Mouse (Mus musculus) kidney, postnatal 25 days (tissue): ENCODE results near the gene Slc12a9.

ENCODE experiments used
- DNase-seq, 2 experiments: peaks; one replicate each; pipeline ENCODE4 v3.0.0; 2021; ENCODE audit warnings: mixed read lengths in 2 of 2

The Slc12a9 gene

DNA sequence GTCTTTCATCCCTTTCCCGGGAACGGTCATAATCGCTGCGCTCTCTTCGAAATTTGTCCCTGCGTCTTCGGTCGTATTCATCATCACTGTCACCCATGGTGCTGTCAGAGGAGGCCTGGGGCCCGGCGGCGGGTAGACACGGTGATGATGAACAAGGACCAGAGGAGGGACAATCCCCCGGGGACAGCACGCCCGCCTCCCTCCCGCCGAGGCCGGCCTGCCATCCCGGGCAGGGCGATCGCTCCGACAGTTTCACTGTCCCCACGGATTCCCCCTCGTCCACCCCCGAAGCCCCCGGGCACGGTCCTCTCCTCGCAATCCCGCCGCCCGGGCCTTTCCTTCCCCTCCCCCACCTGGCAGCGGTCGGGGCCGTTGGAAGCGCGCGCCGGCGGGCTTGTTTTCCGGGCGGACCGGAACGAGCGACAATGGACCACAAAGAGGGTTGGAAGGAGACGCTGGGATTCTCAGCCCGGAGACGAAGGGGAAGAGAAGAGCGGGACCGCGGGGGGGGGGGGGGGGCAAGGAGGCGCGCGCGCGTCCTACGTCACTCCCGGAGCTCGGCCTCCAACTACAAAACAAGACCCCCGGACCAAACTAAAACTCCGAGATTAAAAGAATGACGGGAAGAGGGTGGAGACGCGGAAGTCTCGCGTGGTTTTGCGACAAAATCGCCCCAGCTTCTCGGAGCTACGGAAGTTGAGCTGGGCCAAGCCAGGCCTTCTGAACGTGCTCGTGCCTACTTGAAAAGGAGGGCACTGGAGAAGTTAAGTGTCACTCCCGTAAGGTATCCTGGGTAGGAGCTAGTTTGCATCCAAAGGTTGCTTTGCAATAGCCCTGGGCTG is 26.1 kb downstream of the Slc12a9 start, which contains the start of gene Srrt:
Srrt (minus strand) TSS at position 604 of the 842 bp plus-strand sequence.
- DNase-seq: peak; percentile 93 to 96

DNA sequence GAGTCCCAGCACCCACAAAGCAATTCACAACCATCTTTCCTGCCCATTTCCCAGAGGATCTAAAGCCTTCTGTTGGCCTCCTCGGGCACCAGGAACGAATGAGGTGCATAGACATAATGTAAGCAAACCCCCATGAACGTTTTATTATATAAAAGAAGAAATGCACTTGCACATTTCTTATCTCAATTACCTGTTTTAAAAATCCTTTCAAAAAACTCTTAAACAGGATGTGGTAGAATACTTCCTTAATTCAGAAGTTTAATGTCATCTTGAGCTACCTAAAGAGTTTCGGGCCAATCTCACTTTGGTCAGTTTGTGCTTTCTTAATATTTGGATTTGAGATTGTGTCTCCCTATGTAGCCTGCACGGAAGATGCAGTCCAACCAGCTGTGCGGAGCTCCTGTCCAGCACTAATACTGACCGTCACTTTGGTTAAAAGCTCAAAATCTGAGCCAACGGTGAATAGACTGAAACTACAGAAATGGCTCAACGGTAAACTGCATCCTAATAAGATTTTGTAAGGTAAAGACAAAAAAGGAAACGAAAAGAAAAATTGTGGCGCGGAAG is 26.9 kb downstream of the Slc12a9 start:
- DNase-seq: no peak

DNA sequence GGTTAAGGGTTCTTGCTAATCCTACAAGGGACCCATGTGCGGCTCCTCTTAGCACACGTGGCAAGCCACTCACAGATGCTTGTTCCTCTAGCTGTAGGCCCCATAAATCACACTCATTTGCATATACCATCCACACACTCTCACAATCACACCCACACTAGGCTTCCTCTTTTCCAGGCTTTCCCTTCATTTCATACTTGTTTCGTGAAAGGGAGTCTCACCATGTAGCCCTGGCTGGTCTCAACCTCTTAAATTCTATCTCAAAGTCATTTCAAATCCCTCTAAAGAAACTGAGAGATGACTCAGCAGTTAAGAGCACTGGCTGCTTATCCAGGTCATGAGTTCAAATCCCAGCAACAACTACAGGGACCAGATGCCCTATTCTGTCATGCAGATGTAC is 27.6 kb downstream of the Slc12a9 start:
- no peak for DNase-seq

DNA sequence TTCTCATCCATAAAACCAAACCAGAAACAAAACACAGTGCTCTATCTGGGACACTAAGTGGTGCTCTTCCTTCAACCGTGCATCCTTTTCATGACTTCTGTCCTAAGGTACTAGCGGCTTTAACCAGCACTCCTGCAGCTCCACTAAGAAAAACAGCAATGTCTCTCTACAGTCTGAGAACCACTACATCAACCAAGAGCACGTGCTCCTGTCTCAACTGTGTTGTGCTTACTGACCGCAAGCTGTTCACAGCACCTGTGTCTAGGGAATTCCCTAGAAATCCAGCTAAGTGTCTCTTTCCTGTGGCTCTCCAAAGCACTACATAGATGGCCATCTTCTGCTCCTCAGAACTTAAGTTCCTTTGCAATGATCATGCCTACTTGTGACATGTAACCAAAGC is 28.6 kb downstream of the Slc12a9 start:
- DNase-seq: no peak

DNA sequence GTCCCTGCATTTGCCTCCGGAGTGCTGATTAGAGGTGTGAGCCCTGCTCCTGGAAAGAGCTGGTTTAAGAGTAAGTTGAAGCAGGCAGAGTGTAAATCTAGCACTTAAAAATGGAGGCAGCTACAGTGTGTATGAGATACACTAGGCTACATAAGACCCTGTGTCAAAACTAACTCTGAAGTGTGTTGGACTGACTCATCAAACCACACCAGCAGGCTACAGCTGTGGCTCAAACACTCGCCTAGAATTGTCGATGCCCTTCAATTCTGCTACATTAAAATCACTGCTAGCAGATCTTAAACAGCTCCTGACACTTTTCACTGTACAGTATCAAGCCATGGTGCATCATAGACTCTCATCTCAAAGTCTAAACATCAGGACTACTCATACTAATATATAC is 29.2 kb downstream of the Slc12a9 start:
- DNase-seq: no peak

DNA sequence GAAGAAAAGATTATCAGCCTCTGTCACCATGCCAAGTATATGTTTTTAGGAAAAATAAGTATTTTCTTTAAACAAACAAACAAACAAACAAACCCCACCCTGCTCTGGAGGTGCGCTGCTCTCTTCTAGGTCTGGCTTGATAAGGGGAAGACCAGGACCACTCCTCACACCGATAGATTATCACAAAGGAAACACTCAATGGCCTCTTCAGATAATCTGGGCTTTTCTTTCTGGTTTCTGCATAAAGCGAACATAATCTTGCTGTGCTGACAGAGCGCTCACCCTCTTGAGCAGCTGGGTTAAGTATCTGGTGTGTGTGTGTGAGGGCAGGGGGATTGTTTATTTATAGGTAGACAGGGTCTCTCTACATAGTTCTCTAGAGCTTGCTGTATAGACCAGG is 29.8 kb downstream of the Slc12a9 start:
- DNase-seq: no peak

DNA sequence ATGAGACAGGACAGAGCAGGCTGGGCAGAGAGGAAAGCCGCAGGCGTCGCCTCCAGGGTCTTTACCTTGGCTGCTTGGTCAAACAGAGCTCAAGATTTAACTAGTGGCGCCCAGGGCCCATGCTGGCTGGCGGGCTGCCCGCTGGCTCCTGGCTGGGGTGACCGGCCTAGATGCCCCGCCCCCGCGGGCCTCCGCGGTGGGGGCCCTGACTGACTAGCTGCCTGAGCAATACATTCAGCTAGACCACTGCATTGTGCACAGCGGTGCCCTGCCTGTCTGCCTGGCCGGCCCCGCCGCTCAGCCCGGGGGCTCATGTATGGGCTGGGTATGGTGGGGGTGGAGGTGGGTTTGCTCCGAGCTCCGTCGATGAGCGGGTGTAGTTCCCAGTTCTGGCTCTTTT is 32.1 kb downstream of the Slc12a9 start:
- peak; percentile 37 to 72 for DNase-seq

DNA sequence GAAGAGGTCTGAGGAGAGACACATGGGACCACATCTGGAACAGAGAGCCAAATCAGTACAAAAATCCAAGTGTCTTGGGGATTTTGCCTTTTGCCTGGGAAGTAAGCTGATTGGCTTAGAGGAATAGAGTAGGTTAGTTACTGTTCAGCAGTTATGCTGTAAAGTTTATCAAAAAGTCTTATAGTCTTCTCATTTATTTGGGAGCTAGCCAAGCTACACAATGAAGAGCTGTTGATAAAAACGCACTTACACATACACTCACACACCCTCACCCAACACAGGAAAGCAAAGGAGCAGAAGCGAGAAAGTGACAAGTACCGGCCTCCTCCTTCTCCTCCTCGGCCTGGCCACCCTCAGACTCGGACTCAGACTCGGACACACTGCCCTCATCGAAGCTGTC is 34.2 kb downstream of the Slc12a9 start:
- no peak for DNase-seq

DNA sequence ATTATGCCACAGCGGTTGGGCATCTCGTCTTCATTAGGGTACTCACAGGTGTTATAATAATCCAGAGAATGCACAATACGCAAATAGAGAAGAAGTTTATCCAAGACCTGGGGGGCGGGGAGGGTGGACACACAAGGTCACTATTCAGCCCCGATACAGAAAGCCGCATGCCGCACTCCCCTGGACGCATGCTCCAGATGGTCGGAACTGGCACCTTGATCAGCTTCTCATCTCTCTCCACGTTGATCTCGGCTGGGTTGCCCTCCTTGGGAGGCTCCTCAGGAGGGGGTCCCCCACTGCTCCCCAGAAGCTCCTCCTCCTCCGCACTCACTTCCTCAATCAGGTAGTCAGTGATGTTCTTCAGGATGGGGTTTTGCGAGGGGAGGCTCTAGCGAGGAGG is 36.3 kb downstream of the Slc12a9 start:
- no peak for DNase-seq

DNA sequence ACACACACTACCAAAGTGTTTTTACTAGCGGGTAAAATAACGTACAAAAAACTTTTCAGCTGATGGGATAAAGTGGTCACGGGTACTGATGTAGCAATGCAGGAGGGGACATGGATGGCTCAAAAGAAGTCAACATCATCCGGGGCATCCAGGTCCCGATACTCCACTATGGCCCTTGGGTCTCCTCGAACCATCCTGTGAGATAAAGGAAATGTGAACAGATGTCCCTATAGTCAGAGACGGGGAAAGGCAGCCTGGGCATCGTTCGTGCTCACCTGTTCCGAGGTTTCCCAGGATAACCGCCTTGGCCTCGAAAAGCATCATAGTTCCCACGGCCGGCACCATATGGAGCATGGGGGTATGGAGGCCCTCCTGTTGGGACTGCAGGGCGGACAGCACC is 37.7 kb downstream of the Slc12a9 start:
- DNase-seq: no peak

DNA sequence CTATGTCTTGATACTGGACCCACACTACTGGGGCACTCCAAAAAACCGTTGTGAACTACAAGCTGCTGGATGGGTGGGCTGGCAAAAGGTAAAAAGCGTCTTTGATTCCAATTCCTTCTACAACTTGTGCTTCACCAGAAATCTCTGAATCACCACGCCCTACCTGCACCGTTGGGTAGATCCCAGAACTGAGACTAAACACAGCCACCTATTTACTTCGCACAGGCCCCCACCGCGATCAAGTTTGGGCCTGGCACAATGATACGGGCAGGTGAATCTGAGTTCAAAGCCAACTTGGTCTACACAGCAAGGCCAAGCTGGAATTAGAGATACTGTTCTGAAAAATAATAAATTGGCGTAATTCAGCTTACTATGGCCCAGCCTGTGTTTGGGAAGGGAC is 38.1 kb downstream of the Slc12a9 start:
- DNase-seq: no peak

DNA sequence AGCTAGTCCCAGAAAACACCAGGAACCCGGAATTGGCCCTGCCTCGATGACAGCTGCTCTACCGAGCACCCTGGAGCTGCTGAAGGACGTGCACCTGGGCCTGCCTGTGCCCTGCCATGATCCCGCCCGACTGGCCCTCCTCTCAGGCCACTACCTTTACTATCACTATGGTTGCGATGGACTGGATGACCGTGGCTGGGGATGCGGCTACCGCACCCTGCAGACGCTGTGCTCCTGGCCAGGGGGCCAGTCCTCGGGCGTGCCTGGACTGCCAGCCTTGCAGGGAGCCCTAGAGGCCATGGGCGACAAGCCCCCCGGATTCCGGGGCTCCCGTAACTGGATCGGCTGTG is 38.7 kb downstream of the Slc12a9 start:
- DNase-seq: no peak

DNA sequence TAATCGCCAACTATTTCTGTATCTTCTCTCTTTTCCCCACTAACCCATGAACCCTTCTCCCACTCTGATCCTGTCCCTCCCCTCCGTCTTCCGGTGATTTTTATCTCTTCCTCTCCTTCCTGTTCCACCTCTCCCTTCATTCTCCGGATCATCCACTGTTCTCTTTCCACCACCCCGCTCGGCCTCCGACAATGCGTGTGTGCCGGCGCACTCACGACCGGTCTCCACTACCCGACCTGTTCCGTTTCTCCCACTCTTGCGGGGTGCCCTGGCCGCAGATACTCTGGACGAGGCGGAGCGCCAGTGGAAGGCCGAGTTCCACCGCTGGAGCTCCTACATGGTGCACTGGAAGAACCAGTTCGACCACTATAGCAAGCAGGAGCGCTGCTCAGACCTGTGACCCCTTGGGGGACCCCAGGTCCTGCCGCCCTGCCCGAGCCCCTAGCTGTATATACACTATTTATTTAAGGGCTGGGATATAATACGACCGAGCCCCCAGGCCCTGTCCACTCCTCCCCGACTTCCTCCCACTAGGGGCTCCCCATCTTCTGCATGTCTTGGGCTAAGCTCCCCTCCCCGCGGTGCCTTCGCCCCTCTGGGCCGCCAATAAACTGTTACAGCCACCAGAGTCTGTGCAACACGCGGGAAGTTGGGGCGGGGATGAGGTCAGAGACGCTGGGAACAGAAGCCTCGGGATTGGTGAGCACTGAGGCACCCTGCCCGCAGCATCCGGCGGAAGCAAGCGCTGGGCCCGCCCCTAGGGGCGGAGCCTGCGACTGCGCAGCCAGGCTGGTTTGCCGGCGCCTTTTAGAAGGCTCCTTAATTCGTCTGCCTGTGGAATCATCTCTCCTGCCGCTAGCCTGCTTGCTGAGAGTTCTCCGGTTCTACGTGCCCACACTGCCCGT is 39.3 kb downstream of the Slc12a9 start, which contains the start of gene Ufsp1:
Ufsp1 (plus strand) TSS at position 791 of the 905 bp plus-strand sequence.
- peak; percentile 96 to 98 for DNase-seq

DNA sequence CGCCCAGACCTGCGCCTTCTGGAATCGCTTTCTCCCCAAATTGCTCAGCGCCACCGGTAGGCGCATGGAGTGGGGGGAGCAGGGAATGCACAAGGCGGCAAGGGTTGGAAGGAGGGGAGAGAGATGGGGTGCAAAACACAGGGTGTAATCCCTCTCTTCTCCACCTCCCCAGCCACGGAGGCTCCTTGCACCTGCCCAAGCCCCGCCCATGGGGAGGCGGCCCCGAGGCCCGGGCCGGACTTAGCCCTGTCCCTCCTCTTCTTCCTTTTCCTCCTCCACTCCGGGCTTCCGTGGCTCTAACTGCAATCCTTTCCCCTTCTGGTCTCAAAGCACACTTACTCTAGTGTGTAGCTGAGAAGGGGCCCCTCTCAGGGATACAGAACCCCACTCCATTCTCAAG is 40.1 kb downstream of the Slc12a9 start:
- peak; percentile 90 to 95 for DNase-seq

DNA sequence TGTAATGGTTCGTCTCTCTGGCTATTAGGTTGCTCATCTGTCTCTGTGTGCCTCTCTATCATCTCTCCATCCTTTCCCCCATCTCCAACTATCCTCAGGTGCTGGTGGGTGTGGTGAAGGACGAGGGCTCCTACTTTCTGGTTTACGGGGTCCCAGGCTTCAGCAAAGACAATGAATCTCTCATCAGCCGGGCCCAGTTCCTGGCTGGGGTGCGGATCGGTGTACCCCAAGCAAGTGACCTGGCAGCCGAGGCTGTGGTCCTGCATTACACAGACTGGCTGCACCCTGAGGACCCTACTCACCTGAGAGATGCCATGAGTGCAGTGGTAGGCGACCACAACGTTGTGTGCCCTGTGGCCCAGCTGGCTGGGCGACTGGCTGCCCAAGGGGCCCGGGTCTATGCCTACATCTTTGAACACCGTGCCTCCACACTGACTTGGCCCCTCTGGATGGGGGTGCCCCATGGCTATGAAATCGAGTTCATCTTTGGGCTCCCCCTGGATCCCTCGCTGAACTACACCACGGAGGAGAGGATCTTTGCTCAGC is 41.9 kb downstream of the Slc12a9 start:
- DNase-seq: no peak

DNA sequence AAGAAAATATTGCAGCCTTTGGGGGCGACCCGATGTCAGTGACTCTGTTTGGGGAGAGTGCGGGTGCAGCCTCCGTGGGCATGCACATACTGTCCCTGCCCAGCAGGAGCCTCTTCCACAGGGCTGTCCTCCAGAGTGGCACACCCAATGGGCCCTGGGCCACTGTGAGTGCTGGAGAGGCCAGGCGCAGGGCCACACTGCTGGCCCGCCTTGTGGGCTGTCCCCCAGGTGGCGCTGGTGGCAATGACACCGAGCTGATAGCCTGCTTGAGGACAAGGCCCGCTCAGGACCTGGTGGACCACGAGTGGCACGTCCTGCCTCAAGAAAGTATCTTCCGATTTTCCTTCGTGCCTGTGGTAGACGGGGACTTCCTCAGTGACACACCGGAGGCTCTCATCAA is 42.7 kb downstream of the Slc12a9 start:
- DNase-seq: peak; percentile 80 to 83

DNA sequence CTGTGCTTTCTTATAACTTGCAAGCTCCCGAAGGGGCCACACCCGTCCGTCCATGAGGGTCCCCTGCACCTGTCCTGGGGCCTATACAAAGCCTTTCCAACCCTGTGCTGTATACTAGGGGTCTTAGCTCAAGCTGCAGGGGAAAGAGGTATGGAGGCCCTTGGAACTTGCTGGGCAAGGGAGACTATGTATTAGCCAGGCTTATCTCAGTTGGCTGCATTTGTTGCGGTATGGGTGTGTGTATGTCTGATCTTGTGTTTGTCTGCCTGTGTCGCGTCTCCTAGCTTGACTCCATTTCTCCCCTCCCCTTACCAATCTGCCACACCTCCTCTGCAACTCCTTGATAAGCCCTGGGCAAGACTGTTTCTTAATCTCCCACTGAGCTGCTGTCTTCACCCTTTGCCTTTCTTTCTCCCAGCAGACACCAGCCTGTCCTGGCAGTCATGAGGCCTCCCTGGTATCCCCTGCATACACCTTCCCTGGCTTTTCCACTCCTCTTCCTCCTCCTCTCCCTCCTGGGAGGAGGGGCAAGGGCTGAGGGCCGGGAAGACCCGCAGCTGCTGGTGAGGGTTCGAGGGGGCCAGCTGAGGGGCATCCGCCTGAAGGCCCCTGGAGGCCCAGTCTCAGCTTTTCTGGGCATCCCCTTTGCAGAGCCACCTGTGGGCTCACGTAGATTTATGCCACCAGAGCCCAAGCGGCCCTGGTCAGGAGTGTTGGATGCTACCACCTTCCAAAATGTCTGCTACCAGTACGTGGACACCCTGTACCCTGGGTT is 43.6 kb downstream of the Slc12a9 start:
- no peak for DNase-seq

DNA sequence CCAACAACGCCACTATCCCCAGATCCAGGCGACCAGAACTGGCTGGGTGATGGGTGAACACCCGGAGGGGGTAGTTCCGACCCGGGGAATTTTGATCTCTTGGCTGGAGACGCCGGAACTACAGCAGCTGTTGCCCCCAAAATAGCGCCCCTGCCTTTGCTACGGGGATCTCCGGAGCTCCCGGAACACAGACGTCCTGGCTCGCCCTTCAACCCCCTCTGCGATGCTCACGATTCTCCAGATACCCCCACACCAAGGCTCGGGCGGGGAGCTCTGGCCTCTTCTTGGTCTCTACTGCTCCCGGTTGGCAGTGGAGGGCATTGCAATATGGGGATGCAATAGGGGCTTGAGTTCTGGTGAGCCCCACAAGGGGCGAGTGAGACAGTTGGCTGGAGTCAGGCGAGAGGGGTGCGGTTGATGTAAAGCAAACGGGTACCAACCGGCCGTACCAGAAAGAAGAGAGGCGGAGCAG is 44.4 kb downstream of the Slc12a9 start:
- peak in 1 of 2 experiments; percentile 25 for DNase-seq

DNA sequence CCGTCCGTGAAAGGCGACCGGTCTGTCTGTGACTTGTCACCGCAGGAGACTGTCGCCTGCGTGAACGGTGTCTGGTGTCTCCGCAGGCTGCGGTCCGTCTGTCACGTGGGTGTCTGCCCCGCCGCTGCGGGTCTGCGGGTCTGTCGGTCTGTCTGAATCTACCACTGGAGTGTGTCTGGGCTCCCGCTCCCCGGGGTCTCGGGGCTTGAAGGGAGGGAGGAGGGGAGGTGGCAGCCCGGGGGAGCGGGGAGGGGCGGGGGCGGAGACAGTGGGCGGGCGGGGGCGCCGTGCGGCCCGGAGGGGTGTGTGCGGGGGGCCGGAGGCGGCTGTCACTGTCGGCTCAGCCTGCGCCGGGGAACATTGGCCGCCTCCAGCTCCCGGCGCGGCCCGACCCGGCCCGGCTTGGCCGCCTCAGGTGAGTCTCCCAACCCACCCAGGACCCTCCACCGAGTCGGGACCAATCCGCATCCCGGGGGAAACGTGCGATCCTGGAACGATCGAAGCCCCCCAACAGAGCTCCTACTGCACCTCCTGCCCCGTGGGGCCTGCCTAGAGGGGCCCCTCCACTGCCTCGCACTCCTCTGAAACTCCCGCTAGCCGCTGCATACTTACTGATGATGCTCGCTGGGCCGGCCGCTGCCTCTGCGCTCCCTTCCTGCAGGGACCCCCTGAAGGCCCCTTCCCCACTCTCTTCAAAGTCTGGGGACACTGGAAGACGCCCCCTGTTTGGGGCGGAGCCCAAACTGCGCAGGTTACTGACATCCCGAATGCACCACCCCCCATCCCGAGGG is 45.2 kb downstream of the Slc12a9 start:
- DNase-seq: peak in 1 of 2 experiments; percentile 54

DNA sequence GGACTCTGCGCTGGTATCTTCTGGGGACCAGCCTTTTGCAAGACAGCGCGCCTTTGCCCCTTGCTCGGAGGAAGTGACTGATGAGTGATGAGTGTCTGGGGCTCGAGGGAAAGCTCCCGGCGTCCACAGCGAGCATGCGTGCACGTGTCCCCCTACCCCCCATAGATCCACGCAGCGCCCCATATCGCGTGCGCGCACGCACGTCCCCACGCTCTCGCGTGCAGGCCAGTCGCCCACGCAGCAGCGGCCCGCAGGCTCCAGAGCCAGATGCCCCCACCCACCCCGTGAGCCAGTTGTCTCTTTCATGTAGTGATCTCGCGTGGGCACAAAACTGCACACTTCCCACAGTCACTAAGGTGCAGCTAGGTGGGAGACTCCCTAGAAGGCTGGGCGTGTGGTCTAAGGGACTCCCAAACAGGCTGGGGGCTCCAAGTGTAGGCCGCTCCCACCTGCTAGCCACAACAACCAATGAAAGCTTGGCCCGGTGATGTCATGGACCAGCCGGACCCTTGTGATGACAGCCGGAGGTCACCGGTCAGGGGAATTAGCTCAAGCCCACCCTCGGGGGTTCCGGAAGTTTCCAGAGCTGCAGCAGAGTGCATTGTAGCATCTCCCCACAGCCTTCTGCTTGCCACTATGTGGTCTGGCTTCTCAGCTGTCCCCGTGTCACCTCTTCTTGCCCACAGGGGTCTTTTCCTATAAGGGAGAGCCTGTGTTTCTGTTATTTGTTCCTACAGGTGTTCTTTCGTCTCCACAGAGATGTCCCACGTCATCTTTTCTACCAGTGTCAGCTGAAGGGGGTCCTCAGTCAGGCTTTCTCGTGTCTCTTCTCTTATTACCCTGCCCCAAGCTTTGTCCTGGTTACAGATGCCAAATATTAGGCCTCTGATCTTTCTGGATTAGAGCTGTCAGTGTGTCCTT is 46.1 kb downstream of the Slc12a9 start, which contains the start of gene Ache:
Ache (plus strand) TSS at position 488 of the 921 bp plus-strand sequence.
- DNase-seq: no peak
